Comparison of ENCODE assay signal across 10 mouse cellular contexts in the genomic region with DNA sequence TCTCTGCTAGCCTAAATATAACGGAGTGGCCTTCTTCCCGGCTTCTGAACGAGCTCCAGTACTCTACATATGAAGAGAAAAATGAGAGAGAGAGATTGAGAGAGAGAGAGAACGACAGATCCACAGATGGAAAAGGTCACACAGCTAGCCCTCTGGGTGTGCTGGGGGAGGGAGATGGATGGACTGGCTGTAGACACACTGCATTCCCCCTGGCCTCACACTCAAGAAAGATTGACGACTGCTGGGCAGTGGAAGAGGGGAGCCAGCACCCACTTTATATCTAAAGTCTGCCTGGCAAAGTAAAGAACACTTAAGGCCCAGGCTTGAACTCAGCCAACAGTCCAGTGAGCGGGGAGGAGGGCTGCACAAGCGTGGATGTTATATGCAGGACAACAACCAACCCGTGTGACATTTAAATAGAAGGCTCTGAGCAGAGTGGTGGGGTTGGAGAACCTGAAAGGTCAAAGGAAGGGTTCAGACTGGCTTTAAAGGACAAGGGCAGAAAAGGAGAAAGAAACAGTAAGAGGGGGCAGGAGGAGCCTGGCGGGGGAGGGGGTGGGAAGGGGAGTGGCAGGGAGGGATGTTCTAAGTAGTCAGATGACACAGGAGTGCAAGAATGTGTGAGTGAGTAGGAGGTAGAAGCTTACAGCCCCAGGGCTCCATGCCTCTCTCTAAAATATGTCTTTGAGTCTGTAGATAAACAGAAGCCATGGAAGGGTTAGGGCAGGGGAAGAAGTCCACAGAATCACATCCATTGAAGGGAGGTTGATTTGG.
DNase-seq lines count a peak whose midpoint lies in the region; ATAC-seq and TF ChIP-seq lines count a peak whose summit lies in the region.
"Had no signal": no experiment of that assay in that cellular context is flagged by ENCODE, and none has a peak within 500 bp of the region (broad histone marks: within the 10 kb centered on the region; RNA-seq: fewer than 3 reads in every experiment).

No protein-coding gene starts in this region.

- H3K9me3 ChIP-seq in heart, embryonic 13.5 days: no peaks in the 10 kb centered on the region
- H3K9me3 ChIP-seq in intestine, embryonic 15.5 days: no peaks in the 10 kb centered on the region
- H3K9me3 ChIP-seq: neural tube, embryonic 12.5 days had no signal

- H3K27me3 ChIP-seq in heart, embryonic 13.5 days (replicated peaks): no peaks in the 10 kb centered on the region
- H3K27me3 ChIP-seq in spleen, adult 2 months (ENCODE audit: control insufficient read depth, insufficient read depth, low read length): no peaks in the 10 kb centered on the region
- H3K27me3 ChIP-seq in intestine, embryonic 15.5 days (replicated peaks): no peaks in the 10 kb centered on the region
- H3K27me3 ChIP-seq: neural tube, embryonic 12.5 days had no signal

- peak overlapping the region; percentile 70 for H3K9ac ChIP-seq in heart, embryonic 13.5 days
- no peak overlapping the region for H3K9ac ChIP-seq in intestine, embryonic 15.5 days
- H3K9ac ChIP-seq: neural tube, embryonic 12.5 days had no signal

- no peak for TF ChIP-seq CTCF in spleen, adult 2 months (IDR thresholded peaks at IDR 0.05; ENCODE audit: extremely low read depth, insufficient read depth, insufficient read length, insufficient replicate concordance)

- H3K27ac ChIP-seq in heart, embryonic 13.5 days (replicated peaks): peak overlapping the region; percentile 88
- 0 out of 2 replicates have a peak overlapping the region, but pooled peaks have one; percentile 4 for H3K27ac ChIP-seq in spleen, adult 2 months (ENCODE audit: insufficient read depth, low read length)
- peak overlapping the region; percentile 78 for H3K27ac ChIP-seq in intestine, embryonic 15.5 days
- H3K27ac ChIP-seq: macrophage; neural tube, embryonic 12.5 days had no signal

- TF ChIP-seq POLR2A in spleen, adult 2 months (IDR thresholded peaks at IDR 0.05; ENCODE audit: low read depth, low read length): no peak

- WGBS in heart, embryonic 13.5 days: 48% methylated on average over 9 of the region's 9 CpGs
- 79% methylated on average over 9 of the region's 9 CpGs for WGBS in spleen, adult 2 months
- 41% methylated on average over 9 of the region's 9 CpGs for WGBS in intestine, embryonic 15.5 days

- no peak overlapping the region for H3K4me2 ChIP-seq in heart, embryonic 13.5 days
- H3K4me2 ChIP-seq in intestine, embryonic 15.5 days (replicated peaks): no peak overlapping the region
- H3K4me2 ChIP-seq: neural tube, embryonic 12.5 days had no signal

- DNase-seq in heart, postnatal 25 days (ENCODE audit: low spot score): no peak
- DNase-seq in spleen, adult 2 months (ENCODE audit: low read depth in 1 of 2, low spot score in 2 of 2): no peak
- no peak for DNase-seq in spleen, postnatal 14 days (ENCODE audit: low spot score in 2 of 2)
- DNase-seq in yolk sac, embryonic 10.5 days (ENCODE audit: low spot score): peak; percentile 48
- DNase-seq in right cerebral cortex, postnatal 25 days: no peak
- no peak for DNase-seq in gastrocnemius, adult 18-20 months (ENCODE audit: low spot score)

- H3K4me1 ChIP-seq in heart, embryonic 13.5 days: peaks cover 46% of the 10 kb centered on the region
- peaks cover 16% of the 10 kb centered on the region for H3K4me1 ChIP-seq in spleen, adult 2 months (ENCODE audit: control insufficient read depth, insufficient read depth, insufficient read length)
- peaks cover 28% of the 10 kb centered on the region for H3K4me1 ChIP-seq in intestine, embryonic 15.5 days (replicated peaks)

- H3K4me3 ChIP-seq in heart, embryonic 13.5 days: no peak overlapping the region
- no peak overlapping the region for H3K4me3 ChIP-seq in spleen, adult 2 months (ENCODE audit: extremely low read depth, insufficient read depth, insufficient read length)
- H3K4me3 ChIP-seq in intestine, embryonic 15.5 days (replicated peaks): no peak overlapping the region
- H3K4me3 ChIP-seq: neural tube, embryonic 12.5 days had no signal

- peak; percentile 10; the same call in 1 of the 2 replicates for ATAC-seq in heart, embryonic 13.5 days (ENCODE audit: extremely low read depth, insufficient number of reproducible peaks, low FRiP score, low TSS enrichment)
- peak; percentile 37; the same call in 1 of the 2 replicates for ATAC-seq in intestine, embryonic 15.5 days

- H3K36me3 ChIP-seq in heart, embryonic 13.5 days: no peaks in the 10 kb centered on the region
- no peaks in the 10 kb centered on the region for H3K36me3 ChIP-seq in spleen, adult 2 months (ENCODE audit: control insufficient read depth, insufficient read depth, low read length)
- no peaks in the 10 kb centered on the region for H3K36me3 ChIP-seq in intestine, embryonic 15.5 days
- H3K36me3 ChIP-seq: neural tube, embryonic 12.5 days had no signal

- intact Hi-C loops in heart, postnatal 25 days (cut with DNase I): no loop called here

Comparison
In these comparisons a context has a peak if more than half of its experiments do, and no peak if none do; other contexts are left out.
1. H3K27ac ChIP-seq: peak in every context shown above with its lines; median percentile 88 in heart, embryonic 13.5 days; 78 in intestine, embryonic 15.5 days; 4 in spleen, adult 2 months.